ENCODE assay signal across 29 mouse cellular contexts in genomic region chr6:143412056-143412455, GRCm38 (mm10).
DNase-seq lines count a peak whose midpoint lies in the region; ATAC-seq lines count a peak whose summit lies in the region.
"Had no signal": no experiment of that assay in that cellular context is flagged by ENCODE, and none has a peak within 500 bp of the region (broad histone marks: within the 10 kb centered on the region; RNA-seq: fewer than 3 reads in every experiment).

No protein-coding gene starts in this region.

- no peak for DNase-seq in frontal cortex, postnatal 25 days (ENCODE audit: low spot score in 2 of 2)
- peak; percentile 56 for DNase-seq in heart, embryonic 10.5 days (ENCODE audit: low spot score)
- no peak for DNase-seq in heart, postnatal 25 days (ENCODE audit: low spot score)
- DNase-seq in right cerebral cortex, adult 18-20 months: peak; percentile 21
- DNase-seq in right cerebral cortex, postnatal 36 days (ENCODE audit: low spot score in 2 of 2): no peak
- no peak for DNase-seq in cerebellum, postnatal 14 days
- DNase-seq: adrenal gland, postnatal 14 days; B cell, adult 2 months; cerebellum, adult 11-12 months; cerebellum, adult 8-10 months; cerebellum, postnatal 10 days; forebrain, postnatal 0 days; gastrocnemius, postnatal 25 days; heart, postnatal 10 days; heart, postnatal 4 days; kidney, adult 11 months had no signal

- H3K36me3 ChIP-seq in heart, embryonic 10.5 days: no peaks in the 10 kb centered on the region
- H3K36me3 ChIP-seq: embryonic facial prominence, embryonic 12.5 days; embryonic facial prominence, embryonic 15.5 days; G1E; heart, embryonic 12.5 days; heart, embryonic 15.5 days had no signal

- peak; percentile 44 for ATAC-seq in frontal cortex, adult (ENCODE audit: low TSS enrichment)
- peak; percentile 62 for ATAC-seq in common myeloid progenitor, adult 5-6 weeks (replicated peaks; ENCODE audit: low read depth, poor library complexity, severe bottlenecking)
- ATAC-seq: forebrain, embryonic 14.5 days; forebrain, postnatal 0 days; hindbrain, postnatal 0 days; inflammation-experienced regulatory T-cells, adult 6 months; Patski had no signal

- H3K9me3 ChIP-seq in heart, embryonic 10.5 days: no peaks in the 10 kb centered on the region
- H3K9me3 ChIP-seq: embryonic facial prominence, embryonic 12.5 days; embryonic facial prominence, embryonic 15.5 days; heart, embryonic 15.5 days had no signal

- no peak overlapping the region for H3K4me3 ChIP-seq in heart, embryonic 10.5 days
- H3K4me3 ChIP-seq: embryonic facial prominence, embryonic 12.5 days; embryonic facial prominence, embryonic 15.5 days; heart, embryonic 12.5 days; heart, embryonic 15.5 days had no signal

- H3K4me1 ChIP-seq in heart, embryonic 10.5 days: no peaks in the 10 kb centered on the region
- H3K4me1 ChIP-seq: embryonic facial prominence, embryonic 12.5 days; embryonic facial prominence, embryonic 15.5 days; heart, embryonic 12.5 days; heart, embryonic 15.5 days had no signal

- WGBS in heart, embryonic 10.5 days: 71% methylated on average over 5 of the region's 5 CpGs

- intact Hi-C loops in heart, postnatal 25 days (cut with DNase I): no loop called here

- H3K27ac ChIP-seq in heart, embryonic 10.5 days: no peak overlapping the region
- H3K27ac ChIP-seq: embryonic facial prominence, embryonic 12.5 days; embryonic facial prominence, embryonic 15.5 days; heart, embryonic 15.5 days; hindbrain, embryonic 14.5 days; hindbrain, postnatal 0 days had no signal

- no peaks in the 10 kb centered on the region for H3K27me3 ChIP-seq in heart, embryonic 10.5 days (ENCODE audit: insufficient read depth, poor library complexity, severe bottlenecking)
- H3K27me3 ChIP-seq: CH12.LX; embryonic facial prominence, embryonic 15.5 days; heart, embryonic 12.5 days; heart, embryonic 15.5 days; Patski had no signal

Comparison
In these comparisons a context has a peak if more than half of its experiments do, and no peak if none do; other contexts are left out.
1. DNase-seq: peak in heart, embryonic 10.5 days (single experiment) and right cerebral cortex, adult 18-20 months (single experiment); none in frontal cortex, postnatal 25 days (0 of 2), heart, postnatal 25 days (single experiment), right cerebral cortex, postnatal 36 days (0 of 2) and cerebellum, postnatal 14 days (0 of 2).